Mouse (Mus musculus) CD4-positive, CD25-positive, alpha-beta regulatory T cell (primary cell): Measurements from ENCODE around the gene Ppp4r4. TPM values are rescaled to one million over a fixed set of nuclear protein-coding genes. Genes with fewer than 3 reads are reported as not detected.

Source experiments
- polyA plus RNA-seq: library from polyadenylated mRNA; unstranded; fragments of 100-300 nt; shearing (Covaris generic); gene quantifications from one replicate; pipeline ENCODE4 v1.2.1, GENCODE M21; 2017

The Ppp4r4 gene
- polyA plus RNA-seq, result 0.12 TPM

DNA sequence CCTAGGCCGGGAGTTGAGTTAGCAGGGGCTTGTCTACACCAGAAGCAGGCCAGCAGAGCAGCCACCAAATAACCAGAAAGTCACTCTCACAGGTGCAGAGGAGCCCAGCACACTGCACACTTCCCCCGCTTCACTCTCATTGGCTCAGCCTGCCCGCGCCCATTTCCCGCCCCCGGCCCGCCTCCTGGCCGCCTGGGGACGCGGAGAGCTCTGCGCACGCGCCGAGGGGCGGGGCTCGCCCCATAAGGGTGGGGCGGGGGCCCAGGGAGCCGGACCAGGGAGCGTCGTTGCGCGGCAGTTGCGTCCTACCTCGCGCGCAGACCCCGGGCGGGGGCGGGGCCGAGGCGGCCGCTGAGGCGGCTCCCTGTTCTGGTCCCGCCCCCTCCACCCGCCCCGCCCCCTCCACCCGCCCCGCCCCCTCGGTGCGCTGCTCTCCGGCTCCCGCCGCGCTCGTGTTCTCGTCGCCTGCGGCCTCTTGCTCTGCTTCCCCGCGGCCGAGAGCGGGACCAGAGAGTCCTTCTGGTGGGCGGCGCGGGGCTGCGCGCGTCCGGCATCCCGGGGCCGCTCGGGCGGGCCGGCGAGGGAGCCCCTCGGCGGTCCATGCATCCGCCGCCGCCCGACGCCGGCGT is at the start of gene Ppp4r4:
TSS of gene Ppp4r4 (plus strand) at position 264 of the 629 bp plus-strand sequence.

DNA sequence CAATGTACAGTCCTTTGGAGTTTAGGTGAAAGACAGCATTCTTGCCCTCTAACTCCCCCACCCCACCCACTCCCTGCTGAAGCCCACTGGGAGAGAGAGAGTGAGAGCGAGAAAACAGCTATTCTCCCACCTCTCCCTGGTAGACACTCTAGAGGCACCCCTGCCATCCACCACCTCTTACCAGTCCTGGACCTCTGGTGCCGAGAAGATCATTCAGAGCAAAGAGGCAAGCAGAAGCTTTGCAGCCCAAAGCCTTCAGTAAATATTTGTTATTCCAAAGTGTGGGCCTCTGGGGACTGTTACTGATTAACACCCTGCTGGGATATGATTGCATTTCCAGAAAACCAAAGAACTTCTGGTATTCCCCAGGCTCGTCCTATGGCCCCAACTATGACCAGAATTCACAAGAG is 99.1 kb downstream of the Ppp4r4 start, which contains the start of gene Serpina10:
TSS of gene Serpina10 (minus strand) at position 242 of the 410 bp plus-strand sequence.

DNA sequence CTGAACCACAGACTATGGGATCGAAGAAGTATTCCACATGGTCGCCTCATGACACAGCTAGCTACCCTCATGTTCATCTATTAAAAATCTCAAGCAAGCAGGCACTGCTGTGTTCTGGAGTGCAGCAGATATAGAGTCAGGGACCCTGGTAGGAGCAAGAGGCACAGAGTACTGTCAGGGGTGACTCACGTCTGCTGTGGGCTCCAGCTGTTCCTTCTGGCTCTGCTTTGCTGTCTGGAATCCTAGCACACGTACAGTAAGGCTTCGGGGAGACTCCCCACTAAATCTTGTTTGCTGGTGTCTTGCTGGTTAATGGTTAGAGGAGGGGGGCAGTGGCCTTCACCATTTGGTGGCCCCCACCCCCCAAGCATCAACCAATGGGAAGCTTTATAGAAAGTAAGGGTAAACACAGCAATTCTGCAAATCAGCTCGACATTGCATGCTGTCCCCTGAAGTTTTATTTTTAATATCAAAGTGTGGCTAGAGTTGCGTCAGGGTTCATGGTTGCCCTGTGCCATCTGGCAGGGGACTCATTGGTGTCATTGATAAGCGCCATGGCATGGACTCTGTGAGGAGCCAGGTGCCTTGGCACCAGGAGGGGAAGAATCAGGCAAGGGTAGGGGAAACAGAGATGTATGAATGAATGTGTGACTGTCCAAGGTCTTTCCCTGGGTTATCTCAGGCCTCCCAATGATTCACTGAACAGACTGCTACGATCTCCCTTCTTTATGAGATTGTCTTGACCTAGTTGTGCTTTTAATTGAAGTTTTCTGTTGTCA is 125.0 kb downstream of the Ppp4r4 start, which contains the start of gene Serpina6:
TSS of gene Serpina6 (minus strand) at position 365 of the 779 bp plus-strand sequence.

Other genes with a start within 250 kb of the Ppp4r4 start
- not detected for gene Fam181a, start 221.3 kb upstream of the Ppp4r4 start, polyA plus RNA-seq
- 16.8 TPM for gene Asb2, start 176.3 kb upstream of the Ppp4r4 start, polyA plus RNA-seq
- gene Otub2, start 143.6 kb upstream of the Ppp4r4 start, polyA plus RNA-seq, result 1.8 TPM
- gene 9330161L09Rik, start 124.5 kb upstream of the Ppp4r4 start, polyA plus RNA-seq, result 1.3 TPM
- 184 TPM for gene Ddx24, start 106.5 kb upstream of the Ppp4r4 start, polyA plus RNA-seq
- 375 TPM for gene Ifi27, start 98.1 kb upstream of the Ppp4r4 start, polyA plus RNA-seq
- gene Ifi27l2a, start 88.6 kb upstream of the Ppp4r4 start, polyA plus RNA-seq, result 1,287 TPM
- gene Ifi27l2b, start 75.1 kb upstream of the Ppp4r4 start, polyA plus RNA-seq, result not detected
- gene Serpina10, start 99.2 kb downstream of the Ppp4r4 start, polyA plus RNA-seq, result not detected
- gene Serpina6, start 124.9 kb downstream of the Ppp4r4 start, polyA plus RNA-seq, result not detected
- gene Serpina16, start 143.9 kb downstream of the Ppp4r4 start, polyA plus RNA-seq, result not detected
- not detected for gene Serpina1f, start 163.2 kb downstream of the Ppp4r4 start, polyA plus RNA-seq
- gene Serpina1d, start 241.3 kb downstream of the Ppp4r4 start, polyA plus RNA-seq, result not detected